Mouse (Mus musculus): ENCODE measurements at regions not wholly inside any gene's neighbourhood (a gene's known extent, or its start where the extent isn't known, plus 50 kb on each side); places are given as distances from the start of the nearest gene placed in this dataset.

- Histone ChIP-seq H3K4me3 (replicated peaks) (no peak overlapping the region), H3K4me2 (no peak overlapping the region), H3K27ac (replicated peaks) (no peak overlapping the region), H3K9me3 (replicated peaks) (no peaks in the 10 kb centered on the region), H3K27me3 (no peaks in the 10 kb centered on the region), H3K36me3 (replicated peaks) (no peaks in the 10 kb centered on the region), H3K9ac (no peak overlapping the region), H3K4me1 (replicated peaks) (no peaks in the 10 kb centered on the region)
- 72% methylated on average over 2 of the region's 2 CpGs for WGBS (ENCODE audit: insufficient replicate concordance)
- ATAC-seq (ENCODE audit: insufficient read depth), result no peak
Measured at GRCm38 (mm10) chr17:81319605-81320004, 122.0 kb upstream of the Gm11096 start.

DNA sequence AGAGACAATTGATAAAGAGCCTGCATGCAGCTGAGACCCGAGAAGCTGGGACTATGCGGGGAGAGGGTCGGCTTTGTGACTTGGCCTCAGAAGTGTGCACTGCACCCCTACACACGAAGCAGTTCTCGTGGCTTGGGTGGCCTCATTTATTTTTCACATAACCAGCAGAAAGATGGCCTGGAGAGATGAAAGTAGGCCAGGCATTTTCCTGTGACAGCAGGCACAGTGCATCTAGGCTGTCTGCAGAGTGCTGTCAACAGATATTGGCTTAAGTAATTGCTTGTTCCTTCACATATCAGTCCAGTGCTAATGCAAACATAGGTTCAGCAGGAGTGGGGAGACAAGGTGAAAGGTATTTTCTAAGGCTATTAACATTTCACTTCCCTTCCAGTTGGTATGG lies 124.9 kb upstream of the Gm11096 start:
- H3K27ac ChIP-seq (replicated peaks), result no peak overlapping the region
- H3K36me3 ChIP-seq (replicated peaks), result no peaks in the 10 kb centered on the region
- WGBS (ENCODE audit: insufficient replicate concordance), result 60% methylated on average over 5 of the region's 5 CpGs
- H3K9ac ChIP-seq, result no peak overlapping the region
- H3K4me3 ChIP-seq (replicated peaks), result no peak overlapping the region
- ATAC-seq (ENCODE audit: insufficient read depth), result no peak
- no peak overlapping the region for H3K4me2 ChIP-seq
- no peaks in the 10 kb centered on the region for H3K27me3 ChIP-seq
- H3K9me3 ChIP-seq (replicated peaks), result no peaks in the 10 kb centered on the region
- H3K4me1 ChIP-seq (replicated peaks), result no peaks in the 10 kb centered on the region

DNA sequence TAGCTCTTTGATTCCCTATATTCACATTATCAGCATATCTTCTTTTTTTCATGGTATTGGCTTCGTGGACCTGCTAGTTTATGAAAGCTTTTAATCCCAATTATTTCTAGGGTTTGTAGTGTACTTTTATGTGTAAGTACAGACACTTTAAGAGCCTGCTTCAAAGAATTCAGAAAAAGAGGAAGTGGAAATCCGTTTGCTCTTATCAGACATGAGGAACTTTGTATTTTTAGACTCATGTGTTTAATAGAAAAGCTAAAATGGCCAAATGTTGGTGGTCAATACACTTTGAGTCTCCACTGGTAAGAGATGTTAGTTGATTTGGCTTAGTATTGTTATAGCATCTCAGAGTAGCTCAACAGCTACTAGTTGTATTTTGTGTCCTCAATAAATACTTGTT lies 135.7 kb upstream of the Gm11096 start:
- Histone ChIP-seq H3K4me3 (replicated peaks) (no peak overlapping the region), H3K4me1 (replicated peaks) (no peaks in the 10 kb centered on the region), H3K4me2 (no peak overlapping the region), H3K36me3 (replicated peaks) (no peaks in the 10 kb centered on the region), H3K9me3 (replicated peaks) (no peaks in the 10 kb centered on the region), H3K9ac (no peak overlapping the region), H3K27ac (replicated peaks) (no peak overlapping the region), H3K27me3 (no peaks in the 10 kb centered on the region)
- no peak for ATAC-seq (ENCODE audit: insufficient read depth)
- WGBS (ENCODE audit: insufficient replicate concordance), result 17% methylated on average over 2 of the region's 2 CpGs

DNA sequence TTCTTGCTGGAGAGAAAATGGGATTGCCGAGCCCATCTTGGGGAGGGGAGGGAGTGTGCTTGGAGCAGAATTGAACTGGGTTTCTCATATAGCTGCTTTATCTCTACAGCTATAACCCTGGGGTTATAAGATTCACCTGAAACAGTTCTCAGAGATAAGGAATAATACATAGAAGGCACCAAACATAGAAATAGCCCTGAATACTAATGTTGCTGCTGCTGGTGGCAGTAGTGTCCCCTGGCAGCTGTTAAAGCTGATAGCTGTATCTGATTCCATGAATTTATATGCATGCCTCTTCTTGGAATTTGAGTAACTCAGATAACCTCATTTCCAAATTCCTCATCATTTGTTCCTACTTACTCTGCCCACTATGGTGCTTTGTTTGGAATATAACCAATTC lies 137.0 kb upstream of the Gm11096 start:
- Histone ChIP-seq H3K4me2 (no peak overlapping the region), H3K27ac (replicated peaks) (no peak overlapping the region), H3K9ac (no peak overlapping the region), H3K9me3 (replicated peaks) (no peaks in the 10 kb centered on the region), H3K27me3 (no peaks in the 10 kb centered on the region), H3K36me3 (replicated peaks) (no peaks in the 10 kb centered on the region), H3K4me3 (replicated peaks) (no peak overlapping the region), H3K4me1 (replicated peaks) (no peaks in the 10 kb centered on the region)
- no peak for ATAC-seq (ENCODE audit: insufficient read depth)
- WGBS (ENCODE audit: insufficient replicate concordance), result 56% methylated on average over 1 of the region's 1 CpGs

GRCm38 (mm10) chr17:81302490-81302889 lies 139.1 kb upstream of the Gm11096 start:
- H3K9me3 ChIP-seq (replicated peaks), result no peaks in the 10 kb centered on the region
- H3K9ac ChIP-seq, result no peak overlapping the region
- no peak overlapping the region for H3K4me3 ChIP-seq (replicated peaks)
- no peaks in the 10 kb centered on the region for H3K36me3 ChIP-seq (replicated peaks)
- no peaks in the 10 kb centered on the region for H3K4me1 ChIP-seq (replicated peaks)
- H3K27ac ChIP-seq (replicated peaks), result no peak overlapping the region
- H3K4me2 ChIP-seq, result no peak overlapping the region
- no peaks in the 10 kb centered on the region for H3K27me3 ChIP-seq
- ATAC-seq (ENCODE audit: insufficient read depth), result no peak
- 70% methylated on average over 3 of the region's 3 CpGs for WGBS (ENCODE audit: insufficient replicate concordance)

GRCm38 (mm10) chr17:81291829-81292228 lies 149.7 kb upstream of the Gm11096 start:
- no peak overlapping the region for H3K27ac ChIP-seq (replicated peaks)
- H3K27me3 ChIP-seq, result no peaks in the 10 kb centered on the region
- no peaks in the 10 kb centered on the region for H3K4me1 ChIP-seq (replicated peaks)
- no peak overlapping the region for H3K9ac ChIP-seq
- no peaks in the 10 kb centered on the region for H3K36me3 ChIP-seq (replicated peaks)
- WGBS (ENCODE audit: insufficient replicate concordance), result 53% methylated on average over 2 of the region's 2 CpGs
- ATAC-seq (ENCODE audit: insufficient read depth), result no peak
- H3K9me3 ChIP-seq (replicated peaks), result no peaks in the 10 kb centered on the region
- H3K4me3 ChIP-seq (replicated peaks), result no peak overlapping the region
- H3K4me2 ChIP-seq, result no peak overlapping the region

DNA sequence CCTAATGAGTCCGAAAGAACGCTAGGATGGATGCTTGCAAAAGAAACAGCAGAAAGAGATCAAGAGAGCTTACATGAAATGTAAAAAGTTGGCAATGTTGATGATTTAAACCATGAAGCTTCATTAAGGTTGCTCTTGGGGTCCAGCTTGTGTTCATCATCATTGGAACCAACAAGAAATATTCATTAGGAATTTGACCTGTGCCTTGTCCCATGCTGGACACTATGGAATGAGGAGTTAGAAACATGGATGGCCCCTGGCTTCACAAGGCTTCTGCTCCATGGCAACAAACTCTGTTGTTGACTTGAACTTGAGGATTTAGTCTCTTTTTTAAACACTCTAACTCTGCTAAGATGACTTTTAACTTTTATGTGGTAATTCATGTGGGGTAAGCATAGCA lies 159.0 kb upstream of the Gm11096 start:
- ATAC-seq (ENCODE audit: insufficient read depth), result no peak
- WGBS (ENCODE audit: insufficient replicate concordance), result 63% methylated on average over 2 of the region's 2 CpGs
- Histone ChIP-seq H3K4me2 (no peak overlapping the region), H3K4me1 (replicated peaks) (no peaks in the 10 kb centered on the region), H3K9ac (no peak overlapping the region), H3K27ac (replicated peaks) (no peak overlapping the region), H3K36me3 (replicated peaks) (no peaks in the 10 kb centered on the region), H3K4me3 (replicated peaks) (no peak overlapping the region), H3K27me3 (no peaks in the 10 kb centered on the region), H3K9me3 (replicated peaks) (no peaks in the 10 kb centered on the region)

DNA sequence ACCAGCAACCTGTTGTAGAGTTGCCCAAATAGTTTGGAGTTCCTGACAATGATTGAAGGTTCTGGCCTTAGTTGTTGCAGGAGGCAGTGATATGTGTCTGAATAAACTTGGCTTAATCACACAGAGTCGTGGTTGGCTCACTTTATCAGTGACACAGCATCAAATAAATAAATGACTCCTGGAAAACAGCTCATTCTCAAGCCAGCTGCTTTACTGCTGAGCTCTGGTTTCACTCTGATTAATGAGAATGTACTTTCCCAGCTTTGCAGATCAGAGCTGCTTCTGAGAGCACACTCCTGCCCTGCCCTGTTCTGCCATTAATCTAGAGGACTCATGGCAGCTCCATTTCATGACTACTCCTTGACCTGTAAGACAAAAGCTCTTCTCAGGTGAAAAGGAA lies 171.3 kb upstream of the Gm11096 start:
- H3K27me3 ChIP-seq, result no peaks in the 10 kb centered on the region
- H3K4me2 ChIP-seq, result no peak overlapping the region
- no peak overlapping the region for H3K27ac ChIP-seq (replicated peaks)
- no peaks in the 10 kb centered on the region for H3K9me3 ChIP-seq (replicated peaks)
- no peaks in the 10 kb centered on the region for H3K36me3 ChIP-seq (replicated peaks)
- no peak overlapping the region for H3K4me3 ChIP-seq (replicated peaks)
- ATAC-seq (ENCODE audit: insufficient read depth), result no peak
- H3K4me1 ChIP-seq (replicated peaks), result no peaks in the 10 kb centered on the region
- H3K9ac ChIP-seq, result no peak overlapping the region
- 10% methylated on average over 1 of the region's 1 CpGs for WGBS (ENCODE audit: insufficient replicate concordance)

DNA sequence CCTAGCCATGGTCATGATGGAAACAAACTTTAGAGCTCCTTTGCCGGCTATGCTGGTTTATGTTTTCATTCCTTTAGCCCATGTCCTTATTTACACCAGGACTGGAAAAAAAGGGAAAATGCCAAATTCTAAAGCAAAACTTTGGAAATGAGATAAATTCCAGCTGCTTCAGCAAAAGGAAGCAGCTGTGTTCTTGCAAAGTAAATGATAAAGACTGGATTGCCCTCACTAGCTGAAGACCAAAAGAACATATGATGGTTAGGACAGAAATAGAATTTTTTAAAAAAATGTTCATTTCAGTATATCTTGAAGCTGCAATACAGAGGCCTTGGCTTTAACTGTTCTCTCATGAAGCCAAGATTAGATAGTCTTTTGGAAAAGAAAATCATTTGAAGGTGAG lies 179.6 kb upstream of the Gm11096 start:
- H3K27ac ChIP-seq (replicated peaks), result no peak overlapping the region
- H3K27me3 ChIP-seq, result no peaks in the 10 kb centered on the region
- no peak for ATAC-seq (ENCODE audit: insufficient read depth)
- no peak overlapping the region for H3K9ac ChIP-seq
- no peaks in the 10 kb centered on the region for H3K36me3 ChIP-seq (replicated peaks)
- H3K9me3 ChIP-seq (replicated peaks), result no peaks in the 10 kb centered on the region
- no peak overlapping the region for H3K4me3 ChIP-seq (replicated peaks)
- no peak overlapping the region for H3K4me2 ChIP-seq
- 53% methylated on average over 1 of the region's 1 CpGs for WGBS (ENCODE audit: insufficient replicate concordance)
- no peaks in the 10 kb centered on the region for H3K4me1 ChIP-seq (replicated peaks)

GRCm38 (mm10) chr17:81260036-81260435 lies 181.5 kb upstream of the Gm11096 start:
- whole genome bisulfite sequencing (ENCODE audit: insufficient replicate concordance), result 59% methylated on average over 1 of the region's 1 CpGs
- ATAC-seq (ENCODE audit: insufficient read depth), result no peak

DNA sequence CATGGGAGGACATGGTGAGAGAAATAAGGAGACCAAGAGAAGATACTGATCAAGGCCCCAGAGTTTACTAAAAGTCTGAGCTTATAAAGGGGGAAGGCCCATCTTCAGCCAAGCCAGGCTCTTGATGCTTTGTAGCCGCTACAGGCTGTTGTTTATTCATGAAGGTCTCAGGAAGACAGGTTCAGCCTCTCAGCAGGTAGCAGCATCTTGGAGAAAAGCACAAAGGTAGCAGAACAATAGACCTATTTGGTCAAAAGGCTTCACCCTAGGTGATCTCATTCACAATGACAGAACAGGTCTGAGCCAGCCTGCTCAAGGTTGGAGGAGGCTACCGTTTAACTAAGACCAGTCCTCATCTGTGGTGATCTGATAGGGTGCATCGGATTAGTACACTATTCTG lies 185.5 kb upstream of the Gm11096 start:
- WGBS (ENCODE audit: insufficient replicate concordance), result 48% methylated on average over 3 of the region's 3 CpGs
- ATAC-seq (ENCODE audit: insufficient read depth), result no peak
- H3K4me3 ChIP-seq (replicated peaks), result no peak overlapping the region

More at GRCm38 (mm10) chr17:81260036-81260435, 181.5 kb upstream of the Gm11096 start:
- no peak overlapping the region for H3K4me2 ChIP-seq
- H3K9me3 ChIP-seq (replicated peaks), result no peaks in the 10 kb centered on the region
- H3K4me1 ChIP-seq (replicated peaks), result no peaks in the 10 kb centered on the region
- H3K4me3 ChIP-seq (replicated peaks), result no peak overlapping the region
- no peaks in the 10 kb centered on the region for H3K27me3 ChIP-seq
- no peak overlapping the region for H3K9ac ChIP-seq
- no peak overlapping the region for H3K27ac ChIP-seq (replicated peaks)
- H3K36me3 ChIP-seq (replicated peaks), result no peaks in the 10 kb centered on the region

GRCm38 (mm10) chr17:81250748-81251147 lies 185.9 kb upstream of the Thumpd2 start:
- Histone ChIP-seq H3K4me3 (replicated peaks) (no peak overlapping the region), H3K36me3 (replicated peaks) (no peaks in the 10 kb centered on the region), H3K4me2 (no peak overlapping the region), H3K9ac (no peak overlapping the region), H3K9me3 (replicated peaks) (no peaks in the 10 kb centered on the region), H3K4me1 (replicated peaks) (no peaks in the 10 kb centered on the region), H3K27me3 (no peaks in the 10 kb centered on the region), H3K27ac (replicated peaks) (no peak overlapping the region)
- 49% methylated on average over 3 of the region's 3 CpGs for WGBS (ENCODE audit: insufficient replicate concordance)
- no peak for ATAC-seq (ENCODE audit: insufficient read depth)

More for the DNA sequence above, 185.5 kb upstream of the Gm11096 start:
- Histone ChIP-seq H3K27ac (replicated peaks) (no peak overlapping the region), H3K27me3 (no peaks in the 10 kb centered on the region), H3K9ac (no peak overlapping the region), H3K9me3 (replicated peaks) (no peaks in the 10 kb centered on the region), H3K36me3 (replicated peaks) (no peaks in the 10 kb centered on the region), H3K4me2 (no peak overlapping the region), H3K4me1 (replicated peaks) (no peaks in the 10 kb centered on the region)
